Mouse (Mus musculus): ENCODE data around the gene Pms2. TPM values are rescaled to one million over a fixed set of nuclear protein-coding genes. Genes with fewer than 3 reads are reported as not detected.

Pms2 gene
- polyA plus RNA-seq, 1 experiment from 2014 or later = 18.2 TPM

DNA sequence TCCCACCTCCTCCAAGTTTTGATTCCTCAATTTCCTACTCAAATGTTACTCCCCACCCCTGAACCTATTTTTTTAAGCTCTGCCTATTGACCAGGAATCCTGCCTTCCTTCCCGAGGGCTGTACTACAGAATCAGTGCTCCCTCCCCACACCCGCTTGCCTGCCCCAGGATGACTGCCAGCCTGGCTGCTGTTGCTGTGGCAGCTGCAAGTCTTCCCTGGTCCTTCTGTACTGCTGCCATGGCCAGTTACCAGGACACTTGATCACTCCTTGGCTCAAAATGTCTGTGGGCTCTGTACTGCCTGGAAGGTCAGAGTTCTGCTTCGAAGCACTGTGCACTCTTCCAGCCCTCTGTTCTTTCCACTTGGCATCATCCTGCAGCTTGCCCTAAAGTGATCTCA lies 7.7 kb upstream of the Pms2 start:
- ATAC-seq = no peak
- no peak overlapping the region for H3K4me3 ChIP-seq (ENCODE audit: low read length)
- H3K36me3 ChIP-seq (ENCODE audit: control insufficient read depth, insufficient read depth, low read length) = peaks cover 22% of the 10 kb centered on the region
- no peak overlapping the region for H3K9ac ChIP-seq (ENCODE audit: low read depth, low read length)
- H3K4me1 ChIP-seq (ENCODE audit: control insufficient read depth, insufficient read depth, low read length) = 0 out of 2 replicates have a peak, but pooled peaks cover 3% of the 10 kb centered on the region
- H3K4me2 ChIP-seq (ENCODE audit: low read depth, low read length) = no peak overlapping the region
- H3K27me3 ChIP-seq (replicated peaks; ENCODE audit: control insufficient read depth, insufficient read depth, low read length) = no peaks in the 10 kb centered on the region
- 78% methylated on average over 3 of the region's 3 CpGs for WGBS
- no peak overlapping the region for H3K27ac ChIP-seq (ENCODE audit: low read length)
- no peaks in the 10 kb centered on the region for H3K9me3 ChIP-seq (ENCODE audit: control insufficient read depth, low read length)

DNA sequence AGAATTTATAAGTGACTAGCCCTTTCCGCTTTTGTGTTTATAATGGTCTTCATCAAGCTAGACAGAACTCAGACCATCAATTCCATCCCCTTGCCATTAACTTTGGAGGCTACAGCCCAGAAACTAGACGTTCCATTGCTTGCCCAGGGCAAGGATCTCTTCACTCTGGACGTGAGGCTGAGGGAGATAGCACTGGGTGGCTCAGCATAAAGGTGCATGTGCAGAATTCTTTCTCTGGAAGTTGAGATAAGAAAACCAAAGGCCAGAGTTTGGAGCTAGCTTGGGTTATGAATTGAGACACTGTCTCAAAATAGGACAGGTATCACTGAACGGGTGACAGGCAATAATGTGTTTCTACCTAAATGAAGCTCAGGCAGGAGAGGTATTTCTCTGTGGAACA lies 6.0 kb upstream of the Pms2 start:
- H3K27me3 ChIP-seq (replicated peaks; ENCODE audit: control insufficient read depth, insufficient read depth, low read length) = no peaks in the 10 kb centered on the region
- H3K36me3 ChIP-seq (ENCODE audit: control insufficient read depth, insufficient read depth, low read length) = peaks cover 22% of the 10 kb centered on the region
- H3K4me1 ChIP-seq (ENCODE audit: control insufficient read depth, insufficient read depth, low read length) = peaks cover 11% of the 10 kb centered on the region; the same call in 1 of the 2 replicates
- no peak overlapping the region for H3K9ac ChIP-seq (ENCODE audit: low read depth, low read length)
- ATAC-seq = no peak
- no peaks in the 10 kb centered on the region for H3K9me3 ChIP-seq (ENCODE audit: control insufficient read depth, low read length)
- no peak overlapping the region for H3K4me3 ChIP-seq (ENCODE audit: low read length)
- H3K27ac ChIP-seq (ENCODE audit: low read length) = no peak overlapping the region
- WGBS = 76% methylated on average over 4 of the region's 4 CpGs
- H3K4me2 ChIP-seq (ENCODE audit: low read depth, low read length) = no peak overlapping the region

DNA sequence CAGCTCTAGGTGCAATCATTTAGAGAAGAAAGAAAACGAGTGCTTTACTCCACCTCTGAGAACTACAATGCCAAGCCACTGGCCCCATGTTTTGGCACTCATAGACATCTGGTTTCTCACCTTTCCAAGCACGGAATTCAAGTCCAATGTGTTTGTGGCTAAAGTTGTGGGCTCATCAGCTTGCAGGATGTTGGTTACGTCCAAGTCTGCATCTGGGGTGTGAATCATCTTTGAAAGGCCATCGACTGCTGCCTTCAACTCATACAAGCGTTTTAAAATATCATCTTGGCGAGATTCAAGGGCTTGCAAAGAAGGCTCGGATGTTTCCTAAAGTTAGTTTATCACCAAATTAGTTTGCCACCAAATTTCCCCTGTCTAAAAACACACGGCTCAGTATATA lies 3.3 kb upstream of the Pms2 start:
- Histone ChIP-seq H3K36me3 (ENCODE audit: control insufficient read depth, insufficient read depth, low read length) (peaks cover 20% of the 10 kb centered on the region), H3K4me2 (ENCODE audit: low read depth, low read length) (no peak overlapping the region), H3K9me3 (ENCODE audit: control insufficient read depth, low read length) (no peaks in the 10 kb centered on the region), H3K27ac (ENCODE audit: low read length) (no peak overlapping the region), H3K9ac (ENCODE audit: low read depth, low read length) (no peak overlapping the region), H3K4me3 (ENCODE audit: low read length) (no peak overlapping the region), H3K27me3 (replicated peaks; ENCODE audit: control insufficient read depth, insufficient read depth, low read length) (no peaks in the 10 kb centered on the region), H3K4me1 (ENCODE audit: control insufficient read depth, insufficient read depth, low read length) (peaks cover 15% of the 10 kb centered on the region)
- no peak for ATAC-seq
- WGBS = 85% methylated on average over 8 of the region's 8 CpGs

DNA sequence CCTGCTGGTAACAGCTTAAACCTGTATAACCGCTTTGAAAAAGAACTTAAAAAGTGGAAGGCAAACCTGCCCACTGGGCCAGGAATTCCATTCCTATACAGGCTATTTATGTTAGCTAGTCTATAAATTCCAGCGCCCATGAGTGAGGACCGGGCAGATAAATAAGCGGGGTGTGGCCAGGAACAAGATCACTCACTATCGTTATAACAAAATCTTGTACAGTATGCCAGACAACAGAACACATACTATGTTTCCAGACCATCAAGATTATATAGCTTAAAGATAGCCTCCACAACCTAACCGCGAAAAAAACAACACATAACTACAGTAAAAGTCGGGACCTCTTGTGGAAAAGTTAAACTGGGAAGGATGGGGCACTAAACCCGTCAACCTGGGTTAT lies 838 bp upstream of the Pms2 start:
- no peaks in the 10 kb centered on the region for H3K27me3 ChIP-seq (replicated peaks; ENCODE audit: control insufficient read depth, insufficient read depth, low read length)
- peak overlapping the region; percentile 84 for H3K4me3 ChIP-seq (ENCODE audit: low read length)
- H3K36me3 ChIP-seq (ENCODE audit: control insufficient read depth, insufficient read depth, low read length) = peaks cover 9% of the 10 kb centered on the region; the same call in 1 of the 2 replicates
- peak overlapping the region; percentile 76 for H3K9ac ChIP-seq (ENCODE audit: low read depth, low read length)
- WGBS = 2% methylated on average over 9 of the region's 9 CpGs
- peaks cover 15% of the 10 kb centered on the region for H3K4me1 ChIP-seq (ENCODE audit: control insufficient read depth, insufficient read depth, low read length)
- peak overlapping the region; percentile 91 for H3K27ac ChIP-seq (ENCODE audit: low read length)
- H3K4me2 ChIP-seq (ENCODE audit: low read depth, low read length) = peak overlapping the region; percentile 47
- H3K9me3 ChIP-seq (ENCODE audit: control insufficient read depth, low read length) = no peaks in the 10 kb centered on the region
- peak; percentile 1; the same call in 1 of the 2 replicates for ATAC-seq

DNA sequence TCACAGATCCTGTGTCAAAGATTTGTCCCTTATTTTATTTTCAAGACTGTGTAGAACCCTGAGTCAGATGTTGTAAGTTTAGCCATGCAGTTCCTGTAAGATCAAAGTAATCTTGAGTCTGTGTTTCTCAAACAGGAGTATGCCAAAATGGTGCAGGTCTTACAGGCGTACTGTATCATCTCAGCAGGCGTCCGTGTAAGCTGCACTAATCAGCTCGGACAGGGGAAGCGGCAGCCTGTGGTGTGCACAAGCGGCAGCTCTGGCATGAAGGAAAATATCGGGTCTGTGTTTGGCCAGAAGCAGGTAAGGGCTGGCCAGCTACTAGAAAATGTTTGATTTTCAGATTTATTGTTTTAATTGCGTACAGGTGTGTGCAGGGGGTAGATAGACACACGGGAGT lies 6.5 kb downstream of the Pms2 start:
- ATAC-seq = no peak
- H3K27ac ChIP-seq (ENCODE audit: low read length) = no peak overlapping the region
- no peak overlapping the region for H3K9ac ChIP-seq (ENCODE audit: low read depth, low read length)
- H3K4me1 ChIP-seq (ENCODE audit: control insufficient read depth, insufficient read depth, low read length) = no peaks in the 10 kb centered on the region; the same call in 1 of the 2 replicates
- no peak overlapping the region for H3K4me3 ChIP-seq (ENCODE audit: low read length)
- H3K4me2 ChIP-seq (ENCODE audit: low read depth, low read length) = no peak overlapping the region
- no peaks in the 10 kb centered on the region for H3K27me3 ChIP-seq (replicated peaks; ENCODE audit: control insufficient read depth, insufficient read depth, low read length)
- 93% methylated on average over 9 of the region's 9 CpGs for WGBS
- H3K9me3 ChIP-seq (ENCODE audit: control insufficient read depth, low read length) = no peaks in the 10 kb centered on the region
- peaks cover 2% of the 10 kb centered on the region; the same call in 1 of the 2 replicates for H3K36me3 ChIP-seq (ENCODE audit: control insufficient read depth, insufficient read depth, low read length)

DNA sequence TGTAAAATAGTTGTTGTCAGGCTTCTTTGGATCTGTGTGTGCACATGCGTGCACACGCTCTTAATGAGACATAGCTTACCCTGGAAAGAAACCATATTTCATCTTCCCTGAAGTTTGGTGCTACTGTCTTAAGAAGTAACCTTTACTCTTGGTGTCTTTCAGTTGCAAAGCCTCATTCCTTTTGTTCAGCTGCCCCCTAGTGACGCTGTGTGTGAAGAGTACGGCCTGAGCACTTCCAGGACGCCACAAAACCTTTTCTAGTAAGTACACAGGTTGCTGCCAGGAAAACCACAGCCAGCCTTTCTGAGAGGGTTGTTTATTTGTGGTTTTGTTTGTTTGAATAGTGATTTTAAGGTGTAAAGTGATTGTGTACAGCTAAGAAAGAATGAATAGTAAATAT lies 7.7 kb downstream of the Pms2 start:
- Histone ChIP-seq H3K27me3 (replicated peaks; ENCODE audit: control insufficient read depth, insufficient read depth, low read length) (no peaks in the 10 kb centered on the region), H3K4me1 (ENCODE audit: control insufficient read depth, insufficient read depth, low read length) (no peaks in the 10 kb centered on the region), H3K4me3 (ENCODE audit: low read length) (no peak overlapping the region), H3K36me3 (ENCODE audit: control insufficient read depth, insufficient read depth, low read length) (peaks cover 2% of the 10 kb centered on the region; the same call in 1 of the 2 replicates), H3K9me3 (ENCODE audit: control insufficient read depth, low read length) (no peaks in the 10 kb centered on the region), H3K27ac (ENCODE audit: low read length) (no peak overlapping the region), H3K9ac (ENCODE audit: low read depth, low read length) (no peak overlapping the region), H3K4me2 (ENCODE audit: low read depth, low read length) (no peak overlapping the region)
- no peak for ATAC-seq
- 46% methylated on average over 5 of the region's 5 CpGs for WGBS

DNA sequence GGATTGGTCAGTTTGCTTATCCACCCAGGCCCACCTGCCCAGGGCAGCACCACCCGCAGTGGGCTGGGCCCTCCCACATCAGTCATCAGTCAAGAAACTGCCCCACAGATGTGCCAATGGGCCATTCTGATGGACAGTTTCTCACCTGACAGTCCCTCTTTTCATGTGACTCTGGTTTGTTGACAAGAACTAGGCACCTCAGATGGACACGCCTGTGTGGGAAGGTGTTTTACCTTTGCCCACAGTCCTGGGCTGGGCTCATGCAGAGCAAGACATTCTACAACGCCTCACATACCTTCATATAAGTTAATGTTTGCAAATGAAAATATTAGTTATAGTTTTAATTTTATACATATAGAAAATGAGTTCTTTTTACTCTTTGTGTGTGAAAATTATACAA lies 8.4 kb downstream of the Pms2 start:
- no peak overlapping the region for H3K9ac ChIP-seq (ENCODE audit: low read depth, low read length)
- H3K9me3 ChIP-seq (ENCODE audit: control insufficient read depth, low read length) = no peaks in the 10 kb centered on the region
- no peak for ATAC-seq
- no peak overlapping the region for H3K27ac ChIP-seq (ENCODE audit: low read length)
- no peak overlapping the region for H3K4me3 ChIP-seq (ENCODE audit: low read length)
- 86% methylated on average over 3 of the region's 3 CpGs for WGBS
- H3K4me1 ChIP-seq (ENCODE audit: control insufficient read depth, insufficient read depth, low read length) = no peaks in the 10 kb centered on the region
- H3K36me3 ChIP-seq (ENCODE audit: control insufficient read depth, insufficient read depth, low read length) = peaks cover 2% of the 10 kb centered on the region; the same call in 1 of the 2 replicates
- H3K27me3 ChIP-seq (replicated peaks; ENCODE audit: control insufficient read depth, insufficient read depth, low read length) = no peaks in the 10 kb centered on the region
- H3K4me2 ChIP-seq (ENCODE audit: low read depth, low read length) = no peak overlapping the region

DNA sequence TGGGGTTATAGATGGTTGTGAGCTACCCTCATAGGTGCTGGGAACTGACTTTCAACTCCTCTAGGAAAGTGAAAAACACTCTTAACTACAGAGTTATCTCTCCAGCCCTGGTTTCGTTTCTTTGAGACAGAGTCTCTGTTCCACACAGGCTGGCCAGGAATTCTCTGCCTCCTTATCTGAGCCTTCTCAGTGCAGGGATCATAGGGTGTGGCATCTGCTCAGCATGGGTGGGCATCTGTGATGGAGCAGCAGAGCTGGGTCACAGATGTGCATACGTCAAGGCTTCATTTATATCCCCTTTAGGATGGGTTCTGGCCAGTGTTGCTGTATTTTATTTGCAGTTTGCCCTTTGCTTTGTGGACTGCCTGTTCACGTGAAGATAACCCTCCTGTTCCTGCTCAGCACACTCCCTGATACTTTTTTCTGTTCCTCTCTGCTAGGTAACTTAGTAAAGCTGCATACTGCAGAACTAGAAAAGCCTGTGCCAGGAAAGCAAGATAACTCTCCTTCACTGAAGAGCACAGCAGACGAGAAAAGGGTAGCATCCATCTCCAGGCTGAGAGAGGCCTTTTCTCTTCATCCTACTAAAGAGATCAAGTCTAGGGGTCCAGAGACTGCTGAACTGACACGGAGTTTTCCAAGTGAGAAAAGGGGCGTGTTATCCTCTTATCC lies 15.2 kb downstream of the Pms2 start:
- peaks cover 13% of the 10 kb centered on the region; the same call in 1 of the 2 replicates for H3K36me3 ChIP-seq (ENCODE audit: control insufficient read depth, insufficient read depth, low read length)

DNA sequence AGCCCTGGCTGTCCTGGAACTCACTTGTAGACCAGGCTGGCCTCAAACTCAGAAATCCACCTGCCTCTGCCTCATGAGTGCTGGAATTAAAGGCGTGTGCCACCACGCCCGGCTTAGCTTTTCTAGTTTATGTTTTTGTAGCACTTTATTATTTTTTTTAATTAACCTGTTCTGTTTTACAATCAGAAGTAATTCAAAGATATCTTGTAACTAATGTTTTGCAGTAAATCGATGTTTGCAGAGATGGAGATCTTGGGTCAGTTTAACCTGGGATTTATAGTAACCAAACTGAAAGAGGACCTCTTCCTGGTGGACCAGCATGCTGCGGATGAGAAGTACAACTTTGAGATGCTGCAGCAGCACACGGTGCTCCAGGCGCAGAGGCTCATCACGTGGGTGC lies 18.1 kb downstream of the Pms2 start, which contains the start of gene Gm42421:
Gm42421 (plus strand) TSS at position 301 of the 400 bp plus-strand sequence.
- Histone ChIP-seq H3K4me1 (ENCODE audit: control insufficient read depth, insufficient read depth, low read length) (peaks cover 5% of the 10 kb centered on the region; the same call in 1 of the 2 replicates), H3K27ac (ENCODE audit: low read length) (no peak within 1 kb of the TSS), H3K9ac (ENCODE audit: low read depth, low read length) (no peak within 1 kb of the TSS), H3K4me3 (ENCODE audit: low read length) (no peak within 1 kb of the TSS), H3K9me3 (ENCODE audit: control insufficient read depth, low read length) (no peaks in the 10 kb centered on the region), H3K27me3 (replicated peaks; ENCODE audit: control insufficient read depth, insufficient read depth, low read length) (no peaks in the 10 kb centered on the region), H3K36me3 (ENCODE audit: control insufficient read depth, insufficient read depth, low read length) (peaks cover 20% of the 10 kb centered on the region), H3K4me2 (ENCODE audit: low read depth, low read length) (no peak within 1 kb of the TSS)
- no peak for ATAC-seq
- WGBS = 94% methylated on average over 8 of the region's 8 CpGs

More for the DNA sequence above, 15.2 kb downstream of the Pms2 start:
- Histone ChIP-seq H3K27me3 (replicated peaks; ENCODE audit: control insufficient read depth, insufficient read depth, low read length) (no peaks in the 10 kb centered on the region), H3K9me3 (ENCODE audit: control insufficient read depth, low read length) (no peaks in the 10 kb centered on the region), H3K4me3 (ENCODE audit: low read length) (no peak overlapping the region), H3K9ac (ENCODE audit: low read depth, low read length) (no peak overlapping the region), H3K4me2 (ENCODE audit: low read depth, low read length) (no peak overlapping the region), H3K4me1 (ENCODE audit: control insufficient read depth, insufficient read depth, low read length) (no peaks in the 10 kb centered on the region), H3K27ac (ENCODE audit: low read length) (no peak overlapping the region)
- WGBS = 84% methylated on average over 6 of the region's 6 CpGs
- peak; percentile 65; the same call in 1 of the 2 replicates for ATAC-seq
